Comparison of ENCODE assay signal across 8 mouse cellular contexts in the genomic region with DNA sequence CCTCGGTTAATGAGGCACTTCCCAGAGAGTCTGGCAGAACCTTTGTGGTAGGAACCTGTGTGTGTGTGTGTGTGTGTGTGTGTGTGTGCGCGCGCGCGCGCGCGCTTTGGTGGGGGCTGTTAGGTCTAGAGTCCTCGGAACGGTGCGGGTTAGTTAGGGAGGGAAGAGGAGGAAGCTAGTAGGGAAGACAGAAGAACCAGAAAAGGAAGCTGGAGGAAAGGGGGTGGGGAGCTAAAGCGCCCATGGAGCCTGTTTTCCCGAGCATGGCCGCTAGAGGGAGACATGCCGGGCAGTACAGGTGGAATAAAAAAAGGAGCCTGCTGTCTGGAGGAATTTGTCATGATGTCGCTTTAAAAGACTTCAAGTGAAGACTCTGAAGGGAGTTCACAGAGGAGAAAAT. TPM values are rescaled to one million over a fixed set of nuclear protein-coding genes. Genes with fewer than 3 reads are reported as not detected.
DNase-seq lines count a peak whose midpoint lies in the region; ATAC-seq and TF ChIP-seq lines count a peak whose summit lies in the region.

No protein-coding gene starts in this region.

- peak; percentile 44; the same call in 1 of the 2 replicates for ATAC-seq in intestine, embryonic 16.5 days
- peak; percentile 67 for ATAC-seq in midbrain, embryonic 13.5 days
- no peak; the same call in 1 of the 2 replicates for ATAC-seq in stomach, postnatal 0 days (ENCODE audit: low FRiP score, low TSS enrichment)

- H3K36me3 ChIP-seq in intestine, embryonic 16.5 days (ENCODE audit: control insufficient read depth, insufficient read depth, low read length): no peaks in the 10 kb centered on the region
- H3K36me3 ChIP-seq in midbrain, embryonic 13.5 days: no peaks in the 10 kb centered on the region
- H3K36me3 ChIP-seq in stomach, postnatal 0 days (ENCODE audit: control insufficient read depth, insufficient read depth, low read length): no peaks in the 10 kb centered on the region

- H3K4me2 ChIP-seq in intestine, embryonic 16.5 days (ENCODE audit: low read depth, low read length): peak overlapping the region; percentile 6; the same call in 1 of the 2 replicates
- peak overlapping the region; percentile 94 for H3K4me2 ChIP-seq in midbrain, embryonic 13.5 days (replicated peaks)
- H3K4me2 ChIP-seq in stomach, postnatal 0 days (replicated peaks; ENCODE audit: low read depth): peak overlapping the region; percentile 35

- intact Hi-C loops in left cerebral cortex, postnatal 25 days (cut with DNase I): loop anchor here (5.0 to 10.0 kb wide), 4 partner anchors 76 to 1673 kb away; a partner anchor contains a TSS

- TF ChIP-seq EP300 in stomach, postnatal 0 days (optimal IDR thresholded peaks at IDR 0.05): no peak

- peak; percentile 66 for DNase-seq in gastrocnemius, postnatal 10 days
- DNase-seq in gastrocnemius, adult 18-20 months (ENCODE audit: low spot score): no peak
- DNase-seq in cerebellum, postnatal 14 days: peak; percentile 91 to 93
- peak; percentile 80 to 85 for DNase-seq in frontal cortex, postnatal 25 days (ENCODE audit: low spot score in 2 of 2)
- peak; percentile 86 to 93 for DNase-seq in left cerebral cortex, postnatal 25 days (ENCODE audit: low spot score in 2 of 2)
- peak; percentile 67 for DNase-seq in stomach, postnatal 0 days (ENCODE audit: low spot score)

- peak; percentile 80 for TF ChIP-seq CTCF in stomach, postnatal 0 days (IDR thresholded peaks at IDR 0.05; ENCODE audit: low read depth)

- no peak overlapping the region for H3K27ac ChIP-seq in intestine, embryonic 16.5 days (ENCODE audit: low read length)
- no peak overlapping the region for H3K27ac ChIP-seq in midbrain, embryonic 13.5 days
- H3K27ac ChIP-seq in stomach, postnatal 0 days (replicated peaks): no peak overlapping the region

- H3K27me3 ChIP-seq in intestine, embryonic 16.5 days (replicated peaks; ENCODE audit: control insufficient read depth, insufficient read depth, low read length): peaks cover 50% of the 10 kb centered on the region
- H3K27me3 ChIP-seq in midbrain, embryonic 13.5 days: peaks cover 51% of the 10 kb centered on the region
- H3K27me3 ChIP-seq in stomach, postnatal 0 days (ENCODE audit: control insufficient read depth, insufficient read depth, low read length): peaks cover 11% of the 10 kb centered on the region; the same call in 1 of the 2 replicates

- peaks cover 8% of the 10 kb centered on the region; the same call in 1 of the 2 replicates for H3K4me1 ChIP-seq in intestine, embryonic 16.5 days (ENCODE audit: control insufficient read depth, insufficient read depth, low read length)
- peaks cover 21% of the 10 kb centered on the region for H3K4me1 ChIP-seq in midbrain, embryonic 13.5 days (replicated peaks)
- no peaks in the 10 kb centered on the region for H3K4me1 ChIP-seq in stomach, postnatal 0 days (replicated peaks; ENCODE audit: control insufficient read depth, insufficient read depth)

- under 1% methylated on average over 17 of the region's 17 CpGs for WGBS in intestine, embryonic 16.5 days
- under 1% methylated on average over 17 of the region's 17 CpGs for WGBS in midbrain, embryonic 13.5 days
- WGBS in stomach, postnatal 0 days: 2% methylated on average over 17 of the region's 17 CpGs

- 0 out of 2 replicates have a peak overlapping the region, but pooled peaks have one; percentile 9 for H3K4me3 ChIP-seq in intestine, embryonic 16.5 days (ENCODE audit: low read length)
- H3K4me3 ChIP-seq in midbrain, embryonic 13.5 days (replicated peaks): peak overlapping the region; percentile 68
- H3K4me3 ChIP-seq in stomach, postnatal 0 days (ENCODE audit: low read depth, low read length): no peak overlapping the region

- no peak overlapping the region for H3K9ac ChIP-seq in intestine, embryonic 16.5 days (ENCODE audit: low read depth, low read length)
- no peak overlapping the region for H3K9ac ChIP-seq in midbrain, embryonic 13.5 days (replicated peaks)
- no peak overlapping the region for H3K9ac ChIP-seq in stomach, postnatal 0 days (ENCODE audit: low read length)

- no peaks in the 10 kb centered on the region for H3K9me3 ChIP-seq in intestine, embryonic 16.5 days (ENCODE audit: control insufficient read depth, low read length)
- no peaks in the 10 kb centered on the region for H3K9me3 ChIP-seq in midbrain, embryonic 13.5 days
- no peaks in the 10 kb centered on the region for H3K9me3 ChIP-seq in stomach, postnatal 0 days (ENCODE audit: control insufficient read depth, low read length)

RNA-seq across cellular contexts. Expression of a gene that starts 1.2 kb away (rescaled TPM):
- under 1 TPM; 0.14 to 0.41 TPM for total RNA-seq in gastrocnemius, postnatal 10 days (2021)
- total RNA-seq in gastrocnemius, adult 18-20 months (2021): under 1 TPM; 0.19 to 0.23 TPM
- 0.78 and 0.80 TPM in 2 replicates for polyA plus RNA-seq in intestine, embryonic 16.5 days (2015; fragmentation: Nextera tagmentation; extraction: Ambion mirVana)
- 10 to 100 TPM; 28.5 to 34.1 TPM for total RNA-seq in left cerebral cortex, postnatal 25 days (2021)
- polyA plus RNA-seq in midbrain, embryonic 13.5 days (2015; fragmentation: Nextera tagmentation; extraction: Ambion mirVana): 5.8 and 5.9 TPM in 2 replicates
- 0.68 and 0.79 TPM in 2 replicates for polyA plus RNA-seq in stomach, postnatal 0 days (2015; fragmentation: Nextera tagmentation; extraction: Ambion mirVana)

Comparison
In these comparisons a context has a peak if more than half of its experiments do, and no peak if none do; other contexts are left out.
1. H3K4me2 ChIP-seq: peak in every context shown above with its lines; median percentile 94 in midbrain, embryonic 13.5 days; 35 in stomach, postnatal 0 days; 6 in intestine, embryonic 16.5 days.
2. RNA of a gene that starts 1.2 kb away (total RNA-seq): 28.5 to 34.1 TPM in left cerebral cortex, postnatal 25 days; 0.14 to 0.41 TPM in gastrocnemius, postnatal 10 days and 0.19 to 0.23 TPM in gastrocnemius, adult 18-20 months; every median in the first group is over 10 times any median in the second.